Mouse (Mus musculus): ENCODE data around the gene Oas1a. TPM values are rescaled to one million over a fixed set of nuclear protein-coding genes. Genes with fewer than 3 reads are reported as not detected.
"Not testable (repeated sequence)": the region's sequence is repeated elsewhere in the genome, so short reads cannot be mapped to it uniquely, and the experiment has no call there.

The Oas1a gene
- polyA plus RNA-seq, 1 experiment from 2014 or later, result 2.4 TPM

- not testable (repeated sequence) for H3K36me3 ChIP-seq; H3K27me3 ChIP-seq; H3K9me3 ChIP-seq (replicated peaks); H3K4me3 ChIP-seq (replicated peaks); H3K9ac ChIP-seq; H3K27ac ChIP-seq; H3K4me1 ChIP-seq; ATAC-seq (replicated peaks; ENCODE audit: low FRiP score); H3K4me2 ChIP-seq
- 66% methylated on average over 2 of the region's 2 CpGs for WGBS
Measured at GRCm38 (mm10) chr5:120919156-120919935, 12.0 kb upstream of the Oas1a start.

DNA sequence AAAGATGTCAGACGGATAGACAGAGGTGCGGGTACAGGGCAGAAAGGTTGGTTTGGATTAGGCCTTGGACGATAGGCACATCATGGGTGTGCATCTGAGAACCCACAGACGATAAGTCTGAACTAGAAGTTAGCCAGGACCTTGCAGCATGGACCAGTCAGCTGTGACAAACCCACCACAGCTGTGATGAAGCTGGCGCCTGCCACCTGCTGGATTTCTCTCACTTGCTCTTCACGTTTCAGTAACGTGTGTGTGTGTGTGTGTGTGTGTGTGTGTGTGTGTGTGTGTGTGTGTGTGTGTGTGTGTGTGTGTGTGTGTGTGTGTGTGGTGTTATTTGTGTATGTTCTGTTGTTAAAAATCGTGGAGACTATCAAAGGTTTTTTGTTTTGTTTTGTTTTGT, 6.9 kb upstream of the Oas1a start, which contains the start of gene Oas1d:
Oas1d (plus strand) TSS at position 333 of the 400 bp plus-strand sequence.
- WGBS, result 37% methylated on average over 8 of the region's 8 CpGs
- H3K9ac ChIP-seq; H3K9me3 ChIP-seq (replicated peaks); H3K4me2 ChIP-seq; H3K27ac ChIP-seq; H3K27me3 ChIP-seq; ATAC-seq (replicated peaks; ENCODE audit: low FRiP score); H3K36me3 ChIP-seq; H3K4me1 ChIP-seq; H3K4me3 ChIP-seq (replicated peaks): not testable (repeated sequence)

DNA sequence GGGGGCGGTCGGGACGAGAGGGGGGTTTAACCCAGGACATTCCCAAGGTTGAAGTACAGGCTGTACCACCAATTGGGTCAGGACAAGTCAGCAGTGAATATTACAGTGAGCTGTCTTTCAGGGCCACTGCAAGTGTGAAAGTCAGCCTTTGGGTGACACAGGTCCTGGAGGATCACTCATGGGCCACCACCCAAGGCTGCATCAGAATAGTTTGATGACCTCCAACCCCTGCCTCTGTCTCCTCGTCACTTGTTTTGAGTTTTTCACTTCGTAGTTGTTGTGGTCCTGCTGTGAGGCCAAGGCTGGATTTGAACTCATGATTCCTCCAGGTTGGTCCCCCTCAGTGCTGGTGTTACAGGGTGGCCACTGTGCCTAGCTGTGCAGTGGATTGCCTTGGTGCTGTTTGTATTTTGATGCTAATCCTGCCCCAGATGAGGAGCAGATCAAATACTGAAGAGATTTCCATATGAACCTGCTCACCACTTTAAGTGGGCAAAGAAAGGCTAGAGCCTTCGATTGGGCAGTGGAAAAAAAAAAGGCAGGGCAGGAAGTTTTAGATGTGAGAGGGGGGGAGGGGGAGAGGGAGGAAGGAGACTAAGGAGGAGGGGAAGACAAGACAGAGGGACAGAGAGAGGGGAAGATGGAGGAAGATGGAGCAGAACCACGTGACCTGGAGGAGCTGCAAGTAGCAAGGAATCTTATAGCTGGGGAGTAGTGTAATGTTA, 1.0 kb upstream of the Oas1a start:
- no peak overlapping the region for H3K27ac ChIP-seq
- H3K27me3 ChIP-seq, result no peaks in the 10 kb centered on the region
- no peaks in the 10 kb centered on the region for H3K9me3 ChIP-seq (replicated peaks)
- H3K4me1 ChIP-seq, result no peaks in the 10 kb centered on the region
- no peak overlapping the region for H3K4me3 ChIP-seq (replicated peaks)
- WGBS, result 52% methylated on average over 7 of the region's 7 CpGs
- H3K36me3 ChIP-seq, result no peaks in the 10 kb centered on the region
- H3K9ac ChIP-seq, result no peak overlapping the region
- H3K4me2 ChIP-seq, result no peak overlapping the region
- no peak for ATAC-seq (replicated peaks; ENCODE audit: low FRiP score)

DNA sequence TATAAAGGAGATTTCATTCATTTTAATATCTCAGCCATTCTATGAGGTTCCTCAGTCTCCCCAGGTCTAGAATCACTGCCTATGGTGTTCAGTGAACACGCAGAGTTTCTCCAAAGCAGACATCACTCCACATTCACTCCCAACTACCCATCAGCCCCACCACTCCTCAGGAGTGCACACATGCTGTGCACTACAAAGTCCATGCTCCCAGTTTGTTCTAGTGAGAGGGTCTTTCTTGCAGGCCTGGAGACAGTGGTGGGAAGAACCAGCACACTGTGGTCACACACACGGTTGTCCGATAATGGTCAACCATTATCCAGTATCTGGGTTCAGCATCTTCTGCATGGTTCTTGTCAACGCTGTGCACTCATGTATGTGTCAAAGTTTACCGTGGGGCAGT, 5.3 kb downstream of the Oas1a start:
- H3K9me3 ChIP-seq (replicated peaks), result no peaks in the 10 kb centered on the region
- no peak overlapping the region for H3K4me2 ChIP-seq
- no peaks in the 10 kb centered on the region for H3K36me3 ChIP-seq
- no peak overlapping the region for H3K27ac ChIP-seq
- H3K4me3 ChIP-seq (replicated peaks), result no peak overlapping the region
- no peak for ATAC-seq (replicated peaks; ENCODE audit: low FRiP score)
- no peak overlapping the region for H3K9ac ChIP-seq
- H3K4me1 ChIP-seq, result no peaks in the 10 kb centered on the region
- H3K27me3 ChIP-seq, result no peaks in the 10 kb centered on the region
- 86% methylated on average over 5 of the region's 5 CpGs for WGBS

- Histone ChIP-seq H3K36me3 (no peaks in the 10 kb centered on the region), H3K4me1 (no peaks in the 10 kb centered on the region), H3K27me3 (no peaks in the 10 kb centered on the region), H3K9me3 (replicated peaks) (no peaks in the 10 kb centered on the region), H3K4me2 (no peak overlapping the region), H3K4me3 (replicated peaks) (no peak overlapping the region), H3K9ac (no peak overlapping the region), H3K27ac (no peak overlapping the region)
- WGBS, result 76% methylated on average over 1 of the region's 1 CpGs
- ATAC-seq (replicated peaks; ENCODE audit: low FRiP score), result no peak
Measured at GRCm38 (mm10) chr5:120900666-120901065, 6.7 kb downstream of the Oas1a start.

GRCm38 (mm10) chr5:120898726-120899125, 8.6 kb downstream of the Oas1a start:
- no peak for ATAC-seq (replicated peaks; ENCODE audit: low FRiP score)
- no peaks in the 10 kb centered on the region for H3K27me3 ChIP-seq

GRCm38 (mm10) chr5:120898307-120898706, 9.0 kb downstream of the Oas1a start:
- Histone ChIP-seq H3K4me3 (replicated peaks) (no peak overlapping the region), H3K4me2 (no peak overlapping the region), H3K9ac (no peak overlapping the region), H3K36me3 (no peaks in the 10 kb centered on the region), H3K9me3 (replicated peaks) (no peaks in the 10 kb centered on the region), H3K4me1 (no peaks in the 10 kb centered on the region), H3K27ac (no peak overlapping the region), H3K27me3 (no peaks in the 10 kb centered on the region)
- WGBS, result 88% methylated on average over 6 of the region's 6 CpGs
- no peak for ATAC-seq (replicated peaks; ENCODE audit: low FRiP score)

More at GRCm38 (mm10) chr5:120898726-120899125, 8.6 kb downstream of the Oas1a start:
- Histone ChIP-seq H3K4me1 (no peaks in the 10 kb centered on the region), H3K9me3 (replicated peaks) (no peaks in the 10 kb centered on the region), H3K4me2 (no peak overlapping the region), H3K36me3 (no peaks in the 10 kb centered on the region), H3K27ac (no peak overlapping the region), H3K9ac (no peak overlapping the region), H3K4me3 (replicated peaks) (no peak overlapping the region)

DNA sequence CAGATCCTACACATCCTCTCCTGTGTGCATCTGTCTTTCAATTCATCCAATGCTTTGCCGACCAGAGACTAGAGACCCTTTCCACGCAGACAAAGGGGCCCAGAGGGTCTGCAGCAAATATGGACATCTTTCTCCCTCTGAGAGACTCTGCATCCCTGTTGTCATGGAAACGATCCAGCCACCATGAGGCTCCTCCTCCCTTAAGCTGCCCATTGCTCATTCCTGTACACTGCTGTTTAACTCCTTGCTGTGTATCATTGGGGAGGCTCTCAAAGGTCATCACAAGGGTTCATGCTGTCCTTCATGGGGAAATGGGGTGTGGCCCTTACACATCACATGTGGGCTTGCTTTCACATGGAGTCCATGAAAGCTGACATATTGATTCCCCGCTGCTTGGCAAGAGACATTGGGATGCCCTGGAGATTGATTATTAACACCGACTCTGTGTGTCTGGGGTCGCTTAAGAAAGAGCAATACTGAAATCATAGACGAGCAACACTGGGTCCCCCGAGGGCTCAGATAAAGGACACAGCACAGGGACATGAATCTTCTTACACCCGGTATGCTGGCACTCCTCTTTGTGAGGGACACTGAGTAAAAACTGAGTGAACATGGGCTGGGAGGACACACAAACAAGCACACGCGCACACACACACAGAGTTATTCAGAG, 12.0 kb downstream of the Oas1a start:
- Histone ChIP-seq H3K9me3 (replicated peaks) (no peaks in the 10 kb centered on the region), H3K27me3 (no peaks in the 10 kb centered on the region), H3K9ac (no peak overlapping the region), H3K4me2 (no peak overlapping the region), H3K4me1 (no peaks in the 10 kb centered on the region), H3K36me3 (no peaks in the 10 kb centered on the region), H3K27ac (no peak overlapping the region), H3K4me3 (replicated peaks) (no peak overlapping the region)
- ATAC-seq (replicated peaks; ENCODE audit: low FRiP score), result no peak
- 87% methylated on average over 11 of the region's 11 CpGs for WGBS

GRCm38 (mm10) chr5:120894692-120895091, 12.6 kb downstream of the Oas1a start:
- not testable (repeated sequence) for H3K36me3 ChIP-seq; H3K4me2 ChIP-seq; H3K9ac ChIP-seq; H3K9me3 ChIP-seq (replicated peaks); H3K4me3 ChIP-seq (replicated peaks); H3K27me3 ChIP-seq; H3K27ac ChIP-seq; H3K4me1 ChIP-seq; ATAC-seq (replicated peaks; ENCODE audit: low FRiP score)
- WGBS, result 78% methylated on average over 2 of the region's 2 CpGs

DNA sequence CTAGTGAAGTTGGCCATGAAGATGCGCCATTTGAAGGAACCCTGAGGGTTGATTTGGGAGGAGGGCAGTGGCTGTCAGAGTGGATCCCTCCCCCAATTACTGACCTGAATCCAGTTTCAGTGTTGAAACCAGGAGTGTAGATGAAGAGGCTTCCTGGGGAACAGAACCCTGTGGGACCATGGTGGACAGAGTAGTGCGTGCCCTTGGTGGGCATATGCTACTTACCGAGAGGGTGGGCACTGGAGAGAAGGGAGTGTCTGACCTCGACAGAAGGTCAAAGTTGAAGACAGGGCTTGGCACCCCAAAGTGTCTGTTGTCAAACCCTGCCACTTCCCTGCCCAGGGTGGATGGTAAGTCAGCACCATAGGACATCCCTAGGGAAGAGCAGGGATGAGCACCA, 13.5 kb downstream of the Oas1a start:
- H3K27ac ChIP-seq; H3K36me3 ChIP-seq; H3K9ac ChIP-seq; H3K9me3 ChIP-seq (replicated peaks); H3K4me3 ChIP-seq (replicated peaks); H3K27me3 ChIP-seq; H3K4me2 ChIP-seq; ATAC-seq (replicated peaks; ENCODE audit: low FRiP score); H3K4me1 ChIP-seq: not testable (repeated sequence)
- 93% methylated on average over 4 of the region's 4 CpGs for WGBS

GRCm38 (mm10) chr5:120892243-120892660, 15.1 kb downstream of the Oas1a start:
- 35% methylated on average over 2 of the region's 2 CpGs for WGBS
- Histone ChIP-seq H3K4me1 (no peaks in the 10 kb centered on the region), H3K9me3 (replicated peaks) (no peaks in the 10 kb centered on the region), H3K9ac (no peak overlapping the region), H3K27me3 (no peaks in the 10 kb centered on the region), H3K36me3 (no peaks in the 10 kb centered on the region), H3K4me2 (no peak overlapping the region), H3K27ac (no peak overlapping the region), H3K4me3 (replicated peaks) (no peak overlapping the region)
- ATAC-seq (replicated peaks; ENCODE audit: low FRiP score), result no peak

DNA sequence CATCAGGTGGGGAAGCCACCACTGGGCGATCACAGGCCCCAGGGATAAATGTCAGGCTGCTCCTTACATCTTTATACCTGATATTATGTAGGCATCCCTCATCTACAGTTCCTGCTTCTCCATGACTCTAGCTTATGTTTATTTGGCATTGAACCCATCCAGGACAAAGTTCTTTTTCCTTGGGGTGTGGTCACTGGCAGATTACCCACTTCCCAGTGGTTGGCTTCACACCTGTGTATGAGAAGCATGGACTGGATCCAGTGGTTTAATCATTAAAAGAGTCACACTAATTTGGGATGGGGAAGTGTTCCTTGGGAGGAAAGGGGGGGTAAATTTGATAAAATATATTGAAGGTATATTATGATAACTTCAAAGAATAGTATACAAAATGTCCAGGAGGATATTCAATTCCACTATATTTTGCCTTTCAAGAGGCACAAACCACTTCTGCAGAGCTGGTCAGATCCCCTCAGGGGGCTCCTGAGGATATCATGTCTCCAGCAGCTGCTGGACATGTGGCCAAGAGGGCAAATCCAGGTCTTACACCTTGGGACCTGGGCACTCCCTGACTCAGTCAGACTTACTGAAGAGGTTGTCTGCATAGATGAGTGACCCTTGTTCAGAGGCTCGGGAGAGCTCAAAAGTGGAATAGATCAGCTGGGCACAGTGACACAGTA, 15.6 kb downstream of the Oas1a start:
- H3K4me3 ChIP-seq (replicated peaks); H3K4me1 ChIP-seq; H3K27ac ChIP-seq; H3K9me3 ChIP-seq (replicated peaks); H3K27me3 ChIP-seq; ATAC-seq (replicated peaks; ENCODE audit: low FRiP score); H3K9ac ChIP-seq; H3K4me2 ChIP-seq; H3K36me3 ChIP-seq: not testable (repeated sequence)
- 81% methylated on average over 2 of the region's 2 CpGs for WGBS
